Mouse (Mus musculus): ENCODE results near the gene Kcnd2. TPM values are rescaled to one million over a fixed set of nuclear protein-coding genes. Genes with fewer than 3 reads are reported as not detected.
"Not testable (repeated sequence)": the region's sequence is repeated elsewhere in the genome, so short reads cannot be mapped to it uniquely, and the experiment has no call there.

The Kcnd2 gene
- not detected for total RNA-seq (2021)
- long read RNA-seq, experiment 1 = 0 reads
- long read RNA-seq, experiment 2 = 0 reads

- DNase-seq = no peak
Measured at GRCm38 (mm10) chr6:21215491-21216191, at the start of gene Kcnd2. TSS of gene Kcnd2 (plus strand) at chr6:21215503.

GRCm38 (mm10) chr6:21166611-21167010 lies 48.7 kb upstream of the Kcnd2 start:
- DNase-seq = no peak

DNA sequence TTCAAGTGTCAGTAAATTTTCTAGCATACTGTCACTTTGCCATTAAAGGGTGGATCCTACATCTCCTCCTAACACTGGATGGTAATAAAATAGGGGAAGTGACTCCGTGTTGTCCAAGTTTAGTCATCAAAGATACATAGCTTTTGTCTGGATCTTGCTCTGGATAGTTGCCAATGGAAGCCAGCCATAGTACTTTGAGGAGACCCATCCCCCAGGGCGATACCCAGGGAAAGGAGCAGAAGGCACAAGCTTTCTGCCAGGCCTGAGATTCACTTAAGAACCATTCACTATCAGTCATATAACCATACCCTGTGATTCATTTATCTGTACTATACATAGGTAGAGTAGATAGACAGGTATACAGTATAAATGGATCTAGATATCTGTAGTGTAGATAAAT lies 20.0 kb upstream of the Kcnd2 start:
- no peak for DNase-seq

GRCm38 (mm10) chr6:21213865-21214672 lies 1.2 kb upstream of the Kcnd2 start:
- DNase-seq = no peak

- no peak for DNase-seq
Measured at GRCm38 (mm10) chr6:21214673-21215490, 421 bp upstream of the Kcnd2 start.

- DNase-seq = no peak
Measured at GRCm38 (mm10) chr6:21216206-21217020, 1.1 kb downstream of the Kcnd2 start.

DNA sequence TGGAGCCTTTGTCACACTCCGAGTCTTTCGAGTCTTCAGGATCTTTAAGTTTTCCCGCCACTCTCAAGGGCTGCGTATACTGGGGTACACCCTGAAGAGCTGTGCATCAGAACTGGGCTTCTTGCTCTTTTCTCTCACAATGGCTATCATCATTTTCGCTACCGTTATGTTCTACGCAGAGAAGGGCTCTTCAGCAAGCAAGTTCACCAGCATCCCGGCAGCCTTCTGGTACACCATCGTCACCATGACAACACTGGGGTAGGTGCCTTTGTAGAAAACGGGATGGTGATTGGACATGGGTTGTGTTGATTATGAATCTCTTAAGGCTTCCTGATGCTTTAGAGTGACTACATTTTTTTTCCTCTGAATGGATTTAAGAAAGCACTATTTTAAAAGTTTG lies 1.9 kb downstream of the Kcnd2 start:
- DNase-seq = no peak

DNA sequence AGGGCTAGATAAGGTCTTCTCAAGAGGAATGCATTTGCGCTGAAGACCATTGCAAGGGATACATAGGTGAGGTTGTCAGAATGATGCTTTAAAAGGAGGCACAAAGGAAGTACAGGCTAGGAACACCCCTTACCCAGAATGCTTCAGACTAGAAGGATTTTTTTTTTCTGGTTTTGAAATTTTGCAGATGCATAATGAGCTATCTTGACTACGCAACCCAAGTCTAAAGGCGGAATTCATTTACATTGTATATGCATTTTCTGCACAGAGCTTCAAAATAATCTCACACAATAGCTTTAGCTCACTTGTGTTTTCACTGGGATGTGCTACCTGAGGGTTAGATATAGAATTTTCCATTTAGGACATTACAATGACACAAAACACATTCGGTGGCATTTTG lies 10.8 kb downstream of the Kcnd2 start:
- no peak for DNase-seq

DNA sequence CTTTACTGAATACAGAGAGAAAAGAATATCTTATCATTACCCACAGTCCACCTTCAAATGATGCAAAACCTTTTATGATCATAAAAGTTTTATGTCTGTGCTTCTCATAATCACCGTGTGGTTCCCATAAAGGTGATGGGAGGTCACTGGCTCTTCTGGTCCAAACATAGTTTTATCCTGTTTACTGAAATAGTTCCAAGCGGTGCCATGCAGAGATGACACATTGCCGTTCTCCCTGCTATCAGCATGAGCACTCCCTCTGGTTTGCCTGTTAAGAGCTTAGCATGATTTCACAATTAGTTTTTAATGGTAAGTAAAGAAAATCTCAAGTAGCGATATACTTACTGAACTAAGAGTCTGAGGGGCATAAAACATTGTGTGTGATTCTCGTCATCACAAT lies 43.7 kb downstream of the Kcnd2 start:
- no peak for DNase-seq

DNA sequence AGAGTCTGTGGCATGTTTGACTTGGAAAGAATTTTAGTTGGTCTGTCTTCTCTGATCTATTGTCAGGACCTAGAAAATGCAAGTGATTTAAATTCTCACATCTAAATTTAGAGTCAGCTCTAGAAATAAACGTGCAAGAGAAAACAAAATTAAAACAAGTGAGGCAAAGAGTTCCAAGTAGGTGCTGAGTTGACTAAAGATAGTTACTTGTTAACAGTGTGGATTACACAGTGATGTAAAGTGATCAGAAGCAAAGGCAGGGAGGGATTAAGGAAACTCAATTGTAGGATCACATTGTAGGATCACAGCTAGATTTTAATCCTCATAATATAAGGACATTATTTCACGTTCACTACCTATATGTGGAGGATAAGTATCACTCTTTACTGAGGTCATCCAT lies 52.6 kb downstream of the Kcnd2 start:
- no peak for DNase-seq

DNA sequence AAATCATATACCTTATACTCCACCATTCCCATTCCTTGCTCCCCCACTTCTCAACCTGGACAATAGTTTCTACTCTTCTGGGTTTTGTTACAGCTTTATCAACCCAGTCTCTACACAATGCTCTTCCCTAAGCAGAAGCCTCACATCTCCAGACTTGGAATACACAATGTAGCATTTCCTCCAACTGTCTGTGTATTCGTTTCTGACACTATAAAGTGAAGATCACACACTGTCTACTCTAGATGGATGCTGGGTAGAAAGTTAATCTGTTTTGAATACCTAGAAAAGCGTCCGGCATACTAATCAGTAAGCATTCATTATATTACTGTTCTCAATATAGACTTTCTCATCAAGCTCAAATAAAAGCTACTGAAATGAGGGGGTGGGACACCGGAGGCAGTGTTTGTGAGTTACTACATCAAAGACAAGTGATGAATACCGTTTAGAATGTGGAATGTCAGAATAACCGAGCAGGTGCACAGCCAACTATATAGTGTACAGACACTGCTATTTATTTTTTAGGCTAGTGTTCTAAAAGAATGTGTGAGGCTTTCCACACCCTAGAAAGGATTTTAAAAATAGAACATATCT lies 62.1 kb downstream of the Kcnd2 start:
- DNase-seq = no peak

GRCm38 (mm10) chr6:21304943-21305342 lies 89.6 kb downstream of the Kcnd2 start:
- no peak for DNase-seq

DNA sequence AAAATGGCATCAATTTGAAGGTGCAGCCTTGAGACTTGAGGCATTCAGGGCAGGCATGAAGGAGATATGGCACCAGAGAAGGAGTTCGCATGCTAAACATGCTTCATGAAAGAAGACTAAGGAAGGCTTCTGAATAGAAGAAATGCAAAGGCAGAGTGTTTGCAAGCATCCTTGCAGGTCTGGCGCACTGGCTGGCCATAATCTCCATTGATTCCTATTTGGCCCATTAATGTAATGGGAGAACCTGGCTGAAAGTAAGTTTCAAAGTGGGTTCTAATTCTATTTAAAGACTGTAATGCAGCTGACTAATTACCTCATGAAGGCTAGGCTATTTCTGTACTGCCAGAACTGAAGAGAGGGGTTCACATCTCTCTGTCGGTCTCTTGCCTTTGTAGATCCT lies 94.9 kb downstream of the Kcnd2 start:
- DNase-seq = no peak

GRCm38 (mm10) chr6:21321407-21321806 lies 106.1 kb downstream of the Kcnd2 start:
- no peak for DNase-seq

GRCm38 (mm10) chr6:21322211-21322610 lies 106.9 kb downstream of the Kcnd2 start:
- DNase-seq = no peak

- no peak for DNase-seq
Measured at GRCm38 (mm10) chr6:21325251-21325650, 109.9 kb downstream of the Kcnd2 start.

GRCm38 (mm10) chr6:21327081-21327737 lies 111.9 kb downstream of the Kcnd2 start:
- DNase-seq = no peak

- DNase-seq = not testable (repeated sequence)
Measured at GRCm38 (mm10) chr6:21385298-21385697, 170.0 kb downstream of the Kcnd2 start.

DNA sequence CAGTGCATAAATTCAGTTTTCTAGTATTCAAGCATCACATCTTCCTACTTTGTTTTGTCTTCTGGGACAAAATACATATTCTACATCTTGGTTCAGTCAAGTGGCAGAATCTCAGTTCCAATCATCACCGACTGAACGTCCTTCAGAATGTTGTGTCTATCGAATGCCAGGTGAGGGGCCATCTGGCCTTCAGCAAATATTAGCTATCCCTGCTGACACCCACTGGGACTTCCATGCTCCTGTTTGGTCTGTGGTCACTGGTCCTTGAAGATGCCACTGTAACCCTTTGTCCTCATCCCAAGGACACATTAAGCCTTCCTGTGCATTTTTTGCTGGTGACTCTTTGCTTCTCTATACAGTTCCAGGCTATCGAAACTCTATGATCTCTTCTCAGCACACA lies 176.5 kb downstream of the Kcnd2 start:
- no peak for DNase-seq

GRCm38 (mm10) chr6:21413656-21414055 lies 198.4 kb downstream of the Kcnd2 start:
- no peak for DNase-seq

DNA sequence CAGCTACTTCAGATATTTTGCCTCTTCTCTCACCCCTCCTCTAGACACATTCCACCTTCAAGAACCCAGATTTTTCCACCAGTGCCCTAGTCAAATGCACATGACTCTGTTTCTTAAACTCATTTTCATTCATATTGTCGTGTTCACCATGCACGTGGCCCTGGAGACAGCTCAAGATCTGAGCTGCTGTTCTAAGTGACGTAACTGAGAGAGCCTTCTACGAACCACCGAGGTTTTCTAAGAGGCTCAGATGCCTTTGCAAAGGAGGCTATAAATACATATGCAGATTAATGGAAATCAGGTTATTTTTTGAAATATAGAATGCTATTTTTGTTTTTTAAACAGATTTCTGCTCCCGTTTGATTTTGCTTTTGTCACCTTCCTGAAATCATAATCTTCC lies 202.9 kb downstream of the Kcnd2 start:
- DNase-seq = no peak

All from gastrocnemius, postnatal 25 days (tissue).